Mouse (Mus musculus) embryo, embryonic 10 days (tissue): Measurements from ENCODE around the gene Plscr3.

ENCODE experiments used
- DNase-seq: peaks from one replicate; pipeline ENCODE4 v3.0.0-alpha.2; 2015; ENCODE audit warnings: low spot score

Gene Plscr3

DNA sequence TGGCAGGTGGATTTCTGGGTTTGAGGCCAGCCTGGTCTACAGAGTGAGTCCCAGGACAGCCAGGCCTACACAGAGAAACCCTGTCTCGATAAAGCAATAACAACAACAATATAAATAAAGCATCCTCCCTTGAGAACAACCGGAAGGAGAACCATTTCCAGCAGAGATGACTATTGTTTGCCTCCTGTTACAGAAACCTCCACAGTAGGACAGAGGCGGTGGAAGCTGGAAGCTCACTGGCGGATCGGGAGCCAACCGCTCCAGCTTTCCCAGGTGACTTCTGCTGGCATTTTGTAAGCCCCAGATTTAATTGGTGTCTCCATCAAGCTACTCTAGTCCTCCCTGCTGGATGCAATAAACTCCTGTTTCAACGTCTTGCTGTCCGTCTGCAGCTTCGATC, 19.4 kb downstream of the Plscr3 start:
- DNase-seq = no peak

DNA sequence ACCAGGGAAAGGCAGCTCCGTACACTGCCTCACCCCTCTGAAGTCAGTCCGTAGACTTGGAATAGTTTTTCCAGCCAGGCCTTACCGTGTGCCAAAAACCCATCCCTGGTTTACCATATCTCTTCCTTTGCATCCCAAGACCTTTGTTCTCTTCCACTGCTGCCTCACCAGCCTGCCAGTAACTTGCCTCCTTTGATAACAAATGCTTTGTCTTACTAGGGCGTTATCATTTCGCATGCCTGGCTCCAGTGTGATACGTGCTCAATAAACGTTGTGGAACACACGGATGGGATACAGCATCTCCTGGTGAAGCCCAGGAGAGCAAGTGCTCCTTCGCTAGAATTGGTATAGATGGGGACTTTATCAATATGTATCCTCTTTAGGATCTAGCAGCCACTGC, 21.2 kb downstream of the Plscr3 start:
- DNase-seq = no peak

DNA sequence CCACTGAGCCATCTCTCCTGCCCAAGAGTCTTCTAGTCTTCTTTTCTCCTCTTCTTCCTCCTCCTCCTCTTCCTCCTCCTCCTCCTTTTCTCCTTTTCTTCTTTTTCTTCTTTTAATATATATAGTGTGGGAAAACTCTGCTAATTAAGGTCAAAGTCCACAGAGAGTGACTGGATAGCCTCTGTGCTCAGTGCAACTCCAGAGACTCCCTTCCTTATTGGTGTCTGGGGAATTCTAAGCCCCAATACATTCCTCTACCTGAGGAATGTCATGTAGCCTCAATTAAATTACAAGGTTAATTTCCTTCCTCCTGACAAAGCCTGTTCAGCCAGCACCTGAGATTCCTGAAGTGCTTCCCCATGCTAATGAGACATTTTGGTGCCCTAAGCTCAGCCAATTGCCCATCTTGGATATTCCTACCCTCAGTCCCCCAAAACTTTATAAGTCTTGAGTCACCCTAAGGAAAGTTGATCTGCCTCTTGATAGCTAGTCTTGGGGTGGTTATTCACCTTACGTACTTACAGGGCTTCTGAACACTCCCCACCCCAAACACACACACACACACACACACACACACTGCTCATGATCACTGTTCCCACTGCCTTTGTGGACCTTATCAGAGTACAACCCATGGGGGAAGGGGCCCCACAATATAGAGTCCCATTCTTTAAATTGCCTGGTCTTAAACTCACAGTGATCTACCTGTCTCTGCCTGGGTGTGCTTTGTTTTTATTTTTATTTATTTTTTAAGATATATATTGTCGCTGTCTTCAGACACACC, 24.3 kb downstream of the Plscr3 start:
- no peak for DNase-seq

DNA sequence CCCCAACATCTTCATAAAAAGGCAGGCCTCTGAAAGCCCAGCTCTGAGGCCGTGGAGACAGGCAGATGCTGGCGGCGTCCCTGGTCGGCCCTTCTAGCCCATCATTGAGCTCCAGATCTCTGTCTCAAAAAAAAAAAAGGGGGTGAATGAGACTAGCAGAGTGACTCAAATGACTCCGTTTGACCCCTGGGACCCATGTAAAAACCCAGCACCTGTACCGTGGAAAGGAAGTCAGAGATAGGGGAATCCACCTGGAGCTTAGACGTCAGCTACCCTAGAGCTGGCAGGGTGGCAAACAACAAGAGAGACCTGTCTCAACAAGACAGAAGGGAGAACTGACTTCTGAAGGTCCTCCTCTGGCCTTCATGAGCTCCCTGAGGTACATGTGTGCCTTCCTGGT, 25.6 kb downstream of the Plscr3 start:
- no peak for DNase-seq

DNA sequence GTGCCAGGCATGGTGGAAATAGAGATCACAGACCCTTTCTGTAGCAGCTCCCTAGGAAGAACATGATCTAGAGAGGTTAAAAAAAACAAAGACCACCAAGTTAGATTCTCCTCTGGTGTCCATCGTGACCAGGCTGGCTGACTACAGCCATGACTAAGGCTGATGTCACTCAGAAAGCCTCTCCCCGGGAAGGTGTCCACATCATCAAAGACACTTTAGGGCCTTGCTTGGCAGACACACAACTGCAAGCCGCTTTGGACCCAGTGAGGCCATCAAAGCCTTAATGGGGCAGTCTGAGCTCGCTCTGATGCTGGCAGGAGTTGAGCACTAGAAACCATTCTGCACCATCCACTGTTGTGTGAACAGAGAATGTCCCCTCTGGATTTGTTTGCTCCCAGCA, 26.3 kb downstream of the Plscr3 start:
- DNase-seq = no peak

DNA sequence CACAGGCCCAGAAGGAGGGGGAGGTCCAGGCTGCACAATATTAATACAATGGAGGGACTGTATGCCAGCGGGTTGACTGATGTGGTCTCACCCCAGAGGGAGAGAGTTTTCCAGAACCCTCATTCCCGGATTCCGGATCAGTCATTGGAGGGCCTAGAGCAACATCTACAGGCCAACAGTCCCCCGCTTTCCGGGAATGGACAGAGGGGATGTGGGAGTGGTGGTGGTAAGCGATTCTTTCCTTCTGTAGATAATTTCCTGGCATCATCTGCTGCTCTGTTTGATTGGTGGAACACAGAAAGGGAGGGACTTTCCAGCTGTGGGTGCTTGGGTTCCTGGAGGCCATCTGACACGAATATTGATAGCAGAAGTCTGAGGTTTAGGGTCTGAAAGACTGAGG, 30.0 kb downstream of the Plscr3 start:
- no peak for DNase-seq

DNA sequence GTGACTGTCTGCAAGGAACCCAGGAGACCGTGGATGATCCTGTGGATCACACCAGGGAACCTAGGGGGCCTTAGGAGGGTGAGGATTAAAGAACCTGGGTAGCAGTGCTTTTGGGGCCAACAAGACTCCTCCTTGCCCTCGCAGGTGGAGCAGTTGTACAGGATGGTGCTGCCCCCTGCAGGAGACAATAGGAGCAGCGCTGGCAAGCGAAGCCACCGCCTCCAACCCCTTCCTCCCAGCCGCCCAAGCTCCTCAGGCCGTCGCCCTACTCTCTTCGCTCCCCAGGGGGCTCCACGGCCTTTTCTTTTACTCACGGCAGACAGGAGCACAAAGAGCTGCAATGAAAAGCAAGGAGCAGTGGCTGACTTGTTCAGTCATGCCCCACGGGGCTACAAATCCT, 30.7 kb downstream of the Plscr3 start:
- peak; percentile 91 for DNase-seq

DNA sequence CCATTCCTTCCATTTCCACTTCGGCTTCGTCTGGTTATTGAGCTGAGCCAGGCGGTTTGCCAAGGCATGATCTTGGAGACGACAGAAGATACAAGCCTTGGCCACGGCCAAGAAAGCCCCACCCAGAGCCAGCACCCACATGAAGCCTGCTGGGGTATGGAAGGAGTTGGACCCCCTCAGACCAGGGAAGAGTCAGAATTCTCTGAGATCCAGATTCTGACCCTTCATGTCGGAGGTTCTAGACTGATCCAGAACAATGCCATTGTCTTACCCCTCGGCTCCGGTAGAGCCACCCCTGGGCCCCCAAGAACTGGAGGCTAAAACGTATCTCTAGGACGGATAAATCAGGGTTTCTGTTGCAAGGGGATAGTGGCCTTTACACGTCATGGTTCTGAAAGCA, 31.7 kb downstream of the Plscr3 start, which contains the start of gene Tmem95:
TSS of gene Tmem95 (minus strand) at position 141 of the 400 bp plus-strand sequence.
- no peak for DNase-seq

DNA sequence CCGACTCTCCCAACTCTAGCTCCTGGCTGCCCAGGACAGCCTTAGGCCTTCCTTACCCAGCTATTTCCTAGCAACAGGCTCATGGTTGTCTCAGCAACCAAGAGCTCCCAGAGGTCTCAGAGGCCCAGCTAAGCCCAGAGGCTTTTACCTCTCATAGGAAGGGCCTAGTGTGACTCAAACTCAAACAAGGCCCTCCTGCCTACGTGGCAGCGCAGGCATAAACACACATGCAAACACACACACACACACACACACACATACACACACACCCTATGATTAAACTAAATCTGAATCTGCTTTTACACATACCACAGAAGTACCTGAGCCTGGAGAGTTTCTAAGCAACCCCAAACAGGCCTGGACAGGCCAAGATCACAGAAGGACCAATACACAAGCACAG, 32.2 kb downstream of the Plscr3 start:
- DNase-seq = no peak

DNA sequence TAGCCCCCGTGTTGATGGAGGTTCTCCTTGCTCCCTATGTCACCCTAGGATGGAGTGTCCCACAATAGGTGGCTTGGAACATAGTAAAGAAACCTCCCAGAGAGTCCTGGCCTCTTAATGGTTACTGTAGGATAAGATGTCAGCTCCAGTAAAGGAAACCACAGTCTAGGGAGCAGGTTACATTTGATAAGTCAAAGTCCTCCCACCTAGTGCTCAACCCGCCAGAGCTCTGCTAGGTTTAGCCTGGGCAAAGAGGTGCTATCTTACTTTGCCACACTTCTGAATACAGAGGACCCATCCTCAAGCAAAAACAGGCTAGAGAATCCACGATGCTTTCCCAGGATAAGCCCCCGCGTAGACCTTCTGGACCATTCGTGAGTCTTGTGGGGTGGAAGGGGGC, 32.8 kb downstream of the Plscr3 start:
- no peak for DNase-seq

DNA sequence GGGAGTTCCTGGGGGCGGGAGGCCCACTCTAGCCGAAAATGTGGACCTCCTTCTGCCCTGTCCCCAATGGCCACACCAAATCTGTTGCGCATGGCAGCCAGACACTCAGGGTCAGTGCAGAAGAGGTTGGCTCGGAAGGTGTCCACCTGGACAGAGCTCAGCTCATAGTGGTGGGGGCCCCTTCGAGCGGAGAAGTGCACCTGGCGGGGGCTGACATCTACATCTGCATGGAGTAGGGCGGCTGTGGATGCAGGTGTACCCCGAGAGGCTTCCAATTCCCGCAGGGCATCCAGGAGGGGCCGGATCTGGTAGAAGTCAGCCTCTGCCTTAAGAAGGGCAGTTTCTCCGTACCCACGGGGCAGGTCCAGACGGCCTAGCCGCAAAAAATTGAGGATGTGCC, 33.5 kb downstream of the Plscr3 start:
- no peak for DNase-seq

DNA sequence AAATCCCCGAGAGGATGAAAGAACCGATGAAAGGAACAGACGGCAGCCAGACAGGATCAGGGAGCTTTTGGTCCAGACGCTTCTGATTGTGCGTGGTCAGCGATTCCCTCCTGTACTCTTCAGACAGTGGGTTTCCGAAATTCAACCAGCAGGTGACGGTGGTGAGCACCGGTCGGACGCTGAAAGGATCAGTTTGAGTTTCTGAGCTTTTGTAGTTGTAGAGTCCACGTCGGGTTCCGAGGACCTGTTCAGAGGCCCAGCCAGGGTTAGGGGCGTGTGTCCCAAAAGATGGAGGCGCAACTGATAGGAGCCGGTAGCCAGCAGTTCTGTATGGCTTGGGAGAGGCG, 34.3 kb downstream of the Plscr3 start:
- DNase-seq = peak; percentile 85

DNA sequence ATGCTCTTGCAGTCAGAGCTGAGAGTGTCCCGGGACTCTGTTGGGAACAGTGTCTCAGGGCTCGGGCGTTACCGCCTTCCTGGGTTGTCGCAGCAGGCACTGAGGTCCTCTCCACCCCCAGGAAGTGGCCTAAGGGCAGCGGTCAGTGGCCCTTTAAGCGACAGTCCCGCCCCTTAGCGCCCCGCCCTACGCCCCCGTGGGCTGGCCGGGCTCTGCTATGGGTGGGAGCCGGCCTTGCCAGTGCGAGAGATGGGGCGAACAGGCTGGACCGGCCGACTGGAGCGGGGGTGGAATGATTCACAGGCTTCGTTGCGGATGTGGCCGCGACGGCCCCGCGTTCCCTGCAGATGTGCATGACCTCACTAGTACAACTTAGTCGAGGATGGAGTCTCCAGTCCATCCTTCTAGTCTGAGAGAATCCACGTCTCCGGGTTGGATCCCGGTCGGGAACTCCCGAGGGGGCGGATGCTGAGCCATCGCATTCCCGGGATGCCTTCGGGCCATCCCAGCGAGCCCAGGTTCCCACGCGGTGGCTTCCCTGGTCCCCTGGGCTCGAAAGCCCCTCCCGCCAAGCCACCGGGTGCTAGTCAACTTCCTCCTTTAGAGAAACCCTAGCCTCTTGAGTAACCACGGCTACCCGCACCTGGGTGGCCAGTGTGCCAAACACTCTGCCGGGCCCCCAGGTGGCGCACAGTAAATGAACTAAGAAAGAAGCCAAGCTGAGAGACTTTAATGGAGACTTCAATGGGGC, 34.9 kb downstream of the Plscr3 start, which contains the start of gene Kctd11:
TSS of gene Kctd11 (minus strand) at position 554 of the 751 bp plus-strand sequence.
- DNase-seq = peak; percentile 90

DNA sequence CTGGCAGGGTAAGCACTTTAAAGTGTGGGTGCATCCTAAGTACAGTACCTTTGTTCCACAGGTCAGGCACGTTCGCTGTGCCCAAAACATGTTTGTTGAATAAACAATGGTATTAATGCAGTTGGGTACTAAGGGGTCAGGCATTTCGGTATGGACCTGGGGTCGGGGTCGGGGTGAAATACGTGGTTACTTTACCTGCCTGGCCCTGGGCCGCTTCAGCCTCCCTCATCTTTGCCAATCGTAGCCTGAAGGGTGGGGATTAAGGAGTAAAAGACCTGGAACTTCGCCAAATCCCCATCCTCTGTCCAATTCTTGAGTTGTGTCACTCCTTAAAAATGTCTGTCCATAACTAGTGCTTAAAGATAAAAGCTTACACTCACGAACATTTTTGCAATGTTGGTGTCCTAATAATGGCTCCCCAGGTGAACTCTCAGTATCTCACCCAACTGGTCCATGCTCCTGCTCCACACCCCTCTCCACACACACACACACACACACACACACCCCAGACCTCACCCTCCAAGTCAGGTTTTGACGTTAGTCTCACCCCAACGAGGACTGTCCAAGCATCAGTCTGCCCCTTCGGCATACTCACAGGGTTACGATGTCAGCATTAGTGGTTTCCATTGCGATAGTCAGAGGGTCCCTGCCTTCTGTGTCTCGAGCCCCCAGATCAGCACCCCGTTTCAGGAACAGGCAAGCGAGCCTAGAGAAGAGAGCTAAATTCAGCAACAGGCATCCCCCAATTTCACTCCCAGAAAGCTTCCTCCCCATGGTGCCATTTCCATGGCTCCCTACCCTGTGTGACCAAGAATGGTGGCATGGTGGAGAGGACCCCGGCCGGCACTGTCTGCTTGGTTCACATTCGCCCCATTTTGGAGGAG, 35.9 kb downstream of the Plscr3 start:
- no peak for DNase-seq

DNA sequence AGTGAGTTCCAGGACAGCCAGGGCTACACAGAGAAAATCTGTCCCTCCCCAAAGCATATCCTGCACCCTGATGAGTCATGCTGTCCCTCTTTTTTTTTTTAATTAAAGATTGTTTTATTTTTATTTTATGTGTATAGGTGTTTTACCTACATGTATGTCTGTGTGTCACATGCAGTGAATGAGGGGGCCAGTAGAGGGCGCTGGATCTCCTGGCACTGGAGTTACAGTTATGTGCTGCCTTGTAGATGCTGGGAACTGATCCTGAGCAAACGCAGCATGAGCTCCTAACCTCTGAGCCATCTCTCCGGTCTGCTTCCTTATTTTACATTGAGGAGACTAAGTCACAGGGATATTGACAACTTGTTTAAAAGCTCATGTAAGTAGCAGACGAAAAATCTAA, 36.9 kb downstream of the Plscr3 start:
- no peak for DNase-seq

DNA sequence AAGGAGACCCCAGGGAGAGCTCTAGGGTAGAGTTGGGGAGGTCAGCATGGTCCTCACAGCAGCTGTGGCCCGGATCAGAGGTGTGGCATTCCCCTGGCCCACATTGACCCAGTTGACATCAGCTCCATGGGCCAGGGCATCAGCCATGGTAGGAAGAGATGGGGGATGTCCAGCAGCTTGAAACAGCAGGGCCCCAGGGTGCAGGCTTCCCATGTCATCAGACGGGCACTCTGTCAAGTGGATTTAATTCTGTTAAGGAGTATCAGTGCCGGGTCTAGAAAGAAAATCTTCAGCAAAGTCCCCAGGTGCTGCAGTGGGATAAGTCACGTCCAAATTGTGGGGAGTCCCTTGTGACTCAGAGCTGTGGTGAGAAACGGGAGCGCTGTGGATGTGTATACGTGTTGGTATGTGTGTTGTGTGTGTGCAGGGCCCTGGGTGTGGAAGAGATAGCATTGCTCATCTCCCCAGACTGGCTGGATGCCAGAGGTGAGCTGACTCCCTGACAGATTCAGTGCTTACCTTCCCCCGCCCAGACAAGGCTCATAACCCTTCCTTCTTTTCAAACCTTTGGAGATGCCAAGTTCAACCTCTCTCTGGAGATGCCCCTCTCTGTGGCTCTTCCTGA, 37.5 kb downstream of the Plscr3 start:
- DNase-seq = no peak

DNA sequence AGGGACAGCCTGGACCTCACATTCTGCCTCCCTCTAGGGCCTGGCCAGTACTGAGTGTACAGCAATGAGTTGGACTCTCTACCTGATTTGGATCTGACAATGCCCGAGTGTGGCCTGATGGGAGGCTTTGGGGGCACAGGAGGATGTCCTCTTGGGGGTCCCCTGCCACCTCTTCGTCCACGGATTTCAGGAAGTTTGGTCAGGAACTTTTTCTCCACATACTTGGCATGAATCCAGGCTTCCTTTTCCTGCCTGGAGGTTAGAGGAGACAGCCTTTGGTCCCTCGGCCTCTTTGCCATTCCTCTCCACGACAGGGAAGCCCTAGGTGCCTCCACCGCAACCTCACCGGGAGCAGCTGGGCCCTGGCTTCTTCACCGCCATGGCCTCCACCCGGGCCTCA, 38.1 kb downstream of the Plscr3 start:
- no peak for DNase-seq

DNA sequence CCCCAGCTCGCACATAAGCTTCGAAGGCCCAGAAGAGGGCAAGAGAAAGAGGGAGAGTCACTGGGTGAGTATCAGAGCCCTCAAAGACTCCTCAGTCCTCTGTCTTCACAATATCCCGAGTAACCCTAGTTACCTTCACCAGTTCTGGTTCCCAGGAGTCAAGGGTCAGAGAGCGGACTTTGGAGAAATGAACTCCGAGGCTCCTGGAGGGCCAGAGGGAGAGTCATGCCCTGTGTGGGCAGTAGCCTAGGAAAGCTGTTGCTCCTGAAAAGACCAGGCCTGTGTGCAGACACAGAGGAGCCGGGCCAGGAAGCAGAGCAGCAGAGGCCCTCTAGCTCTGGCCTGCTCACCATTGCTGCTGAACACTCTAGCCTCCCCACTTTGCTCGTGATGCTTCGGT, 38.5 kb downstream of the Plscr3 start:
- no peak for DNase-seq

DNA sequence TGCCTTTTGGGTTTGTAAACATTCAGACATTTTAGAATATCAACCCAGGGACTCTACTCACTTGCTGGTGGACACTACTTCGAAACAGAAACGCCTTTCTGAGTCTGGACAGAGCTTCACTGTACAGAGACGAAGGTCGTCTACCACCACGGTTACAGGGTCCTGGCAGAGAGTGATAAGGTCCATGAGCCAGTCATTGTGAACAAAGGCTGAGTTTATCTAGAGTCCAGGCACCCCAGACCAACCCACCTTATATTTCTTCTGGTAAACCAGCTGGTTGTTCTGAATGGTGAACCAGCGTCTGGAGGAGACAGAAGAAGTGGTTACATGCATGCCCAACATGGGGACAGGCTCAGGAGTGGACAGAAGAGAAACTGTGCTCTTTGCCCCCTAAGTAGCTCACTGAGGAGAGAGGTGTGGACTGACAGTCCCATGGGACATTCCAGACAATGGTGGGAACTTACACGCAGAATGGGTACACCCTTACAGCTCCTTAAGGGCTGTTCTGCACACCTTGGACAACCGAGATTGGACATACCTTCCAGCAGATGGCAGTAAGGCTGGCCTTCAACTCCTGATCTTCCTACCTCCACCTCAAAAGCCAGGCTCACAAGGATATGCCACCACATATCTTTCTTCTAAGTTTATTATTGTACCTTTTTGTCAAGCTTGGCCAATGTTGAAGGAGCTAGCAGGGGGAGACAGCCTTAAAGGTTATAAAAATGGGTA, 40.9 kb downstream of the Plscr3 start:
- peak; percentile 40 for DNase-seq

DNA sequence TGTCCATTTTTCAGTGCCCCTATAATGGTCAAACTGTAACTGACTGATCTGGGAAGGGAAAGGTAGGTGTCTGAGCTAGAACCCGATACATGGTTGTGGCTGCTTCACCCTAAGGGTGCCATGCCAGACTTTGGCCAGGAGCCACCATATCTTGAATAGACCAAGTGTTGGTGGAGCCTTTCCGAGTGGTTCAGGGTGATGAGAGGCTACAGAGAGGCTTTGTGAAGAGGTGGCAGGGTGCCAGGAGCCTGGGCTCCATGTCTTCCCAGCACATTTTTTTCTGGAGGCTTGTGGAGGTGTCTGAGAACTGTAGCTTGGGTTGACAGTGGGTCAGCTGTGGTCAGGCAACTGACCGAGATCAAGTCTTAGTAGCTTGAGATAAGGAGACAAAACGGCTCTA, 45.3 kb downstream of the Plscr3 start:
- DNase-seq = no peak

DNA sequence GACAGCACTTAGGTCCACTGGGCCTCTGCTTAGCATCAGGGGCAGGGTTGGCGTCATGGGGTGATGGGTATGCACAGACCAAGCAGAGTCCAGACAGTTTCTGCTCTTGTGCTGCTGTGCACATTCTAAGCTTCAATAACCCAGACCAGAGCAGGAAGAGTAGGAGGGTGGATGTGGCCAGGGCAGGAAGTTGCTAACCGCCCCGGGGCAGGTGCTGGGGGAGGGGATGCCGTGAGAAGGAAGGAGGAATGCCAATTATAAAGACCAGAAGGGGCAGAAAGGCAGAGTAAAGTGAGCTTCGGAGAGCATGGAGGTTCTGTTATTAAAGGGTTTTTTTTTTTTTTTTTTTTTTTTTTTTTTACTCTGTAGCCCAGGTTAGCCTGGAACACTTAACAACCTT, 48.5 kb downstream of the Plscr3 start:
- DNase-seq = no peak
